Mouse (Mus musculus) bone marrow, adult 2 months (tissue): ENCODE measurements around the gene Hps3.

Experiments used
- CTCF ChIP-seq: fragments of 200-500 bp; IDR thresholded peaks from 2 replicates; pipeline ENCODE4 v1.5.1; 2011; ENCODE audit warnings: low read length, control low read depth; ENCODE audit not compliant: control insufficient read depth, insufficient read depth
- POLR2A ChIP-seq: fragments of 200-500 bp; IDR thresholded peaks from 2 replicates; pipeline ENCODE4 v1.6.1; 2011; ENCODE audit warnings: low read depth, mild to moderate bottlenecking, control low read depth, low read length, borderline replicate concordance; ENCODE audit not compliant: control insufficient read depth

DNA sequence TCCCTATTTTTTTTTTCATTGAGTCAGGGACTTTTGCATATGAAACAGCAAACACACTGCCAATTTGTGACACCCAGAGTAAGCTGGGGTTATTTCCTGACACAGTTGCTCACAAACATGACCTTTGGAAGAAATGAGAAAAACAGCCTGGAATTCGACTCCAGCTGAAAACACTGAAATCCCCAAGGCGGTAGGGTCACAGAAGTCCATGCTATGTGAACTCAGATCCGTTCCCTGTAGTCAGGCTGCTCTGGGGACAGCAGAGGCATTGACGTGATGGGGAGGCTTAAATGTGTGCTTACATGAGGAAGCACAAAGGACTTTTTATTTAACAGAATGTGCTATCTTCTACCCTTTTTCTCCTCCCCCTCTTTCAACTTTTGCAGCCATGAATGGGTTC lies 56.6 kb downstream of the Hps3 start:
- TF ChIP-seq CTCF (no peak), POLR2A (no peak)
